Mouse (Mus musculus): Measurements from ENCODE around the gene Nlrp5. TPM values are rescaled to one million over a fixed set of nuclear protein-coding genes. Genes with fewer than 3 reads are reported as not detected.

The Nlrp5 gene
- polyA plus RNA-seq (2014; fragmentation: Illumina TruSeq; extraction: RNeasy Lipid Tissue Mini Kit (QIAGEN cat#74804); ENCODE audit: low read depth, low replicate concordance), result not detected

GRCm38 (mm10) chr7:23385589-23385988 lies at the start of gene Nlrp5:
Gene Nlrp5 (plus strand): TSS chr7:23385889.

Other genes starting within 250 kb of the Nlrp5 start
- not detected for gene Gm10662, start 241.4 kb upstream of the Nlrp5 start, polyA plus RNA-seq (2014; fragmentation: Illumina TruSeq; extraction: RNeasy Lipid Tissue Mini Kit (QIAGEN cat#74804); ENCODE audit: low read depth, low replicate concordance)
- not detected for gene Vmn1r165, start 168.6 kb upstream of the Nlrp5 start, polyA plus RNA-seq (2014; fragmentation: Illumina TruSeq; extraction: RNeasy Lipid Tissue Mini Kit (QIAGEN cat#74804); ENCODE audit: low read depth, low replicate concordance)
- gene Vmn1r166, start 134.2 kb upstream of the Nlrp5 start, polyA plus RNA-seq (2014; fragmentation: Illumina TruSeq; extraction: RNeasy Lipid Tissue Mini Kit (QIAGEN cat#74804); ENCODE audit: low read depth, low replicate concordance), result not detected
- gene Gm6902, start 107.0 kb upstream of the Nlrp5 start, polyA plus RNA-seq (2014; fragmentation: Illumina TruSeq; extraction: RNeasy Lipid Tissue Mini Kit (QIAGEN cat#74804); ENCODE audit: low read depth, low replicate concordance), result not detected
- gene Nlrp4e, start 84.7 kb upstream of the Nlrp5 start, polyA plus RNA-seq (2014; fragmentation: Illumina TruSeq; extraction: RNeasy Lipid Tissue Mini Kit (QIAGEN cat#74804); ENCODE audit: low read depth, low replicate concordance), result not detected
- not detected for gene Vmn1r167, start 121.3 kb downstream of the Nlrp5 start, polyA plus RNA-seq (2014; fragmentation: Illumina TruSeq; extraction: RNeasy Lipid Tissue Mini Kit (QIAGEN cat#74804); ENCODE audit: low read depth, low replicate concordance)
- not detected for gene Vmn1r168, start 153.8 kb downstream of the Nlrp5 start, polyA plus RNA-seq (2014; fragmentation: Illumina TruSeq; extraction: RNeasy Lipid Tissue Mini Kit (QIAGEN cat#74804); ENCODE audit: low read depth, low replicate concordance)
- not detected for gene Vmn1r169, start 189.6 kb downstream of the Nlrp5 start, polyA plus RNA-seq (2014; fragmentation: Illumina TruSeq; extraction: RNeasy Lipid Tissue Mini Kit (QIAGEN cat#74804); ENCODE audit: low read depth, low replicate concordance)
- not detected for gene Vmn1r170, start 220.3 kb downstream of the Nlrp5 start, polyA plus RNA-seq (2014; fragmentation: Illumina TruSeq; extraction: RNeasy Lipid Tissue Mini Kit (QIAGEN cat#74804); ENCODE audit: low read depth, low replicate concordance)
- not detected for gene Vmn1r171, start 244.8 kb downstream of the Nlrp5 start, polyA plus RNA-seq (2014; fragmentation: Illumina TruSeq; extraction: RNeasy Lipid Tissue Mini Kit (QIAGEN cat#74804); ENCODE audit: low read depth, low replicate concordance)